Mouse (Mus musculus) myocyte (in vitro differentiated cells): Measurements from ENCODE around the gene Hoxa3. TPM values are rescaled to one million over a fixed set of nuclear protein-coding genes. Genes with fewer than 3 reads are reported as not detected.

Experiments
- H3K27me3 ChIP-seq: one replicate; pipeline ENCODE4 v1.6.1; 2011; ENCODE audit not compliant: control insufficient read depth, insufficient read depth, insufficient read length
- H3K36me3 ChIP-seq: one replicate; pipeline ENCODE4 v1.6.1; 2011; ENCODE audit not compliant: control insufficient read depth, insufficient read depth
- H3K4me2 ChIP-seq: one replicate; pipeline ENCODE4 v1.6.1; 2011; ENCODE audit warnings: low read depth, control low read depth
- H3K4me3 ChIP-seq: one replicate; pipeline ENCODE4 v1.5.1; 2011; ENCODE audit warnings: mild to moderate bottlenecking, control low read depth, moderate library complexity
- H3K79me2 ChIP-seq: one replicate; pipeline ENCODE4 v1.6.1; 2011; ENCODE audit not compliant: control insufficient read depth, insufficient read depth
- H3ac ChIP-seq: one replicate; pipeline ENCODE4 v1.6.1; 2011; ENCODE audit not compliant: control insufficient read depth, insufficient read length
- CEBPB ChIP-seq: IDR thresholded peaks from 2 replicates; pipeline ENCODE4 v1.6.1; 2011; ENCODE audit warnings: mild to moderate bottlenecking, moderate library complexity; ENCODE audit not compliant: poor library complexity, insufficient read depth, severe bottlenecking
- E2F4 ChIP-seq: IDR thresholded peaks from one replicate; pipeline ENCODE4 v1.6.1; 2011; ENCODE audit warnings: mild to moderate bottlenecking, control low read depth, moderate library complexity; ENCODE audit not compliant: insufficient read depth
- MAX ChIP-seq: IDR thresholded peaks from one replicate; pipeline ENCODE4 v1.6.1; 2011; ENCODE audit warnings: low read depth, mild to moderate bottlenecking, control low read depth
- MYOD1 ChIP-seq, 3 experiments: IDR thresholded peaks; one replicate each; pipeline ENCODE4 v1.6.1; 2011; ENCODE audit warnings: control low read depth in 2 of 3, low read depth in 2 of 3, mild to moderate bottlenecking in 2 of 3, moderate library complexity in 1 of 3; ENCODE audit not compliant: insufficient read length in 2 of 3, control insufficient read depth in 1 of 3
- MYOG ChIP-seq, 3 experiments: IDR thresholded peaks; one replicate each; pipeline ENCODE4 v1.6.1; 2011; ENCODE audit warnings: control low read depth in 2 of 3, low read depth in 2 of 3, mild to moderate bottlenecking in 2 of 3; ENCODE audit not compliant: insufficient read length in 2 of 3, control insufficient read depth in 1 of 3, insufficient read depth in 1 of 3
- POLR2A ChIP-seq: IDR thresholded peaks from one replicate; pipeline ENCODE4 v1.6.1; 2011; ENCODE audit warnings: low read depth, mild to moderate bottlenecking, control low read depth, moderate library complexity; ENCODE audit not compliant: insufficient read length
- POLR2AphosphoS2 ChIP-seq: IDR thresholded peaks from one replicate; pipeline ENCODE4 v1.6.1; 2011; ENCODE audit warnings: low read depth, control low read depth; ENCODE audit not compliant: insufficient read length
- REST ChIP-seq: IDR thresholded peaks from one replicate; pipeline ENCODE4 v1.6.1; 2011; ENCODE audit warnings: mild to moderate bottlenecking, control low read depth, moderate library complexity; ENCODE audit not compliant: insufficient read depth, insufficient read length
- SRF ChIP-seq: IDR thresholded peaks from one replicate; pipeline ENCODE4 v1.6.1; 2011; ENCODE audit warnings: low read depth; ENCODE audit not compliant: control insufficient read depth, insufficient read length
- TCF12 ChIP-seq: IDR thresholded peaks from one replicate; pipeline ENCODE4 v1.6.1; 2011; ENCODE audit warnings: mild to moderate bottlenecking, control low read depth; ENCODE audit not compliant: poor library complexity, insufficient read depth, severe bottlenecking
- TCF3 ChIP-seq: IDR thresholded peaks from one replicate; pipeline ENCODE4 v1.6.1; 2011; ENCODE audit warnings: low read depth, control low read depth; ENCODE audit not compliant: insufficient read length
- USF1 ChIP-seq: IDR thresholded peaks from one replicate; pipeline ENCODE4 v1.6.1; 2011; ENCODE audit warnings: low read depth, mild to moderate bottlenecking, control low read depth, moderate library complexity
- polyA plus RNA-seq: library from polyadenylated mRNA; unstranded; fragments of >200 nt; fragmentation: generic; extraction: Trizol; gene quantifications from one replicate; pipeline ENCODE4 v1.2.1, GENCODE M21; 2012; ENCODE audit warnings: missing spikeins

Hoxa3 gene
- polyA plus RNA-seq, 1 experiment = 1.0 TPM

DNA sequence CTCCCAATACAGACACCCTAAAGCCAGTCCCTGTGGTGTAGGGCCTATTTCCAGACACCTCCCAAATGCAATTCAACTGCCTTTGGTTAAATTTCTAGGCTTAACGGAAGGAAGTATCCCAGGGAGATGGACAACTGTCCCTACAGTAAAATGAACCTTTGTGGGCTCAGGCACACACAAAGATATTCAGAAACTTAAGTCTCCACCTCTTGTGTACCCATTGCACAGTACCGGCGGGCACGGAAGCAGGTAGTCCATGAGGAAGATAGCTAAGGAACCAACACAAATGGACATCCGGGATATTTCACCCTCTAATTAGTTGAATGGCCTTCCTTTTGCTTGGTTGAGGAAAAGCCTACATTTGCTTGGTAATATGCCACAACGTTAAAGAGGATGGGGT, 36.7 kb downstream of the Hoxa3 start:
- Histone ChIP-seq H3K4me3 (no peak overlapping the region), H3K4me2 (no peak overlapping the region), H3K27me3 (no peaks in the 10 kb centered on the region), H3K36me3 (no peaks in the 10 kb centered on the region), H3ac (no peak overlapping the region), H3K79me2 (no peaks in the 10 kb centered on the region)
- TF ChIP-seq SRF = no peak
- no peak for TF ChIP-seq E2F4
- no peak for TF ChIP-seq REST
- no peak for TF ChIP-seq POLR2AphosphoS2

DNA sequence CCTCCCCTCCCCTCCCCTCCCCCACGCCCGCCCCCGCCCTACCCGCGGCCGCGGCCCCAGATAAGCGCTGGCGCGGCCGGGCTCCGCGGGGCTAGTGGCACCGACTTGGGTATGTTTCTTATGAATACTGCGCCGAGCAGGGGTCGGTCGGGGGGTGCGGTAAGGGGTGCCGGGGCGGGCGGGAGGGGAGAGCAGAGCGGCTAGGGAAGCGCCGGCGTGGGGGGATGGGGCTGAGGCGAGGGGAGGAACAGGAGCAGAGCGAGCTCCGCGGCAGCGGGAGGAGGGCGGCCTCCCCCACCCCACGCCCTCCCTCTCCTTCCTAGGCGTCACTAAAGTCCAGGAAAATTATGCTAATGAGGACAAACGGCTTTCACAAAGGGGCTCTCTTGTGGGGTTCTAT, 37.3 kb downstream of the Hoxa3 start:
- H3K4me2 ChIP-seq = no peak overlapping the region
- H3K79me2 ChIP-seq = no peaks in the 10 kb centered on the region
- H3ac ChIP-seq = no peak overlapping the region
- no peak overlapping the region for H3K4me3 ChIP-seq
- TF ChIP-seq USF1 = no peak
- TF ChIP-seq POLR2AphosphoS2 = no peak
- TF ChIP-seq TCF3 = no peak
- no peak for TF ChIP-seq MYOD1 (IDR thresholded peaks at IDR 0.05; ENCODE audit: control insufficient read depth in 1 of 3, insufficient read length in 2 of 3, low read depth in 2 of 3)
- no peak for TF ChIP-seq POLR2A
- no peak for TF ChIP-seq E2F4
- TF ChIP-seq CEBPB = no peak
- TF ChIP-seq SRF = no peak
- no peak for TF ChIP-seq MYOG (IDR thresholded peaks at IDR 0.05; ENCODE audit: control insufficient read depth in 1 of 3, insufficient read depth in 1 of 3, insufficient read length in 2 of 3, low read depth in 2 of 3)
- no peak for TF ChIP-seq TCF12
- TF ChIP-seq REST = no peak
- H3K27me3 ChIP-seq = no peaks in the 10 kb centered on the region
- no peaks in the 10 kb centered on the region for H3K36me3 ChIP-seq

DNA sequence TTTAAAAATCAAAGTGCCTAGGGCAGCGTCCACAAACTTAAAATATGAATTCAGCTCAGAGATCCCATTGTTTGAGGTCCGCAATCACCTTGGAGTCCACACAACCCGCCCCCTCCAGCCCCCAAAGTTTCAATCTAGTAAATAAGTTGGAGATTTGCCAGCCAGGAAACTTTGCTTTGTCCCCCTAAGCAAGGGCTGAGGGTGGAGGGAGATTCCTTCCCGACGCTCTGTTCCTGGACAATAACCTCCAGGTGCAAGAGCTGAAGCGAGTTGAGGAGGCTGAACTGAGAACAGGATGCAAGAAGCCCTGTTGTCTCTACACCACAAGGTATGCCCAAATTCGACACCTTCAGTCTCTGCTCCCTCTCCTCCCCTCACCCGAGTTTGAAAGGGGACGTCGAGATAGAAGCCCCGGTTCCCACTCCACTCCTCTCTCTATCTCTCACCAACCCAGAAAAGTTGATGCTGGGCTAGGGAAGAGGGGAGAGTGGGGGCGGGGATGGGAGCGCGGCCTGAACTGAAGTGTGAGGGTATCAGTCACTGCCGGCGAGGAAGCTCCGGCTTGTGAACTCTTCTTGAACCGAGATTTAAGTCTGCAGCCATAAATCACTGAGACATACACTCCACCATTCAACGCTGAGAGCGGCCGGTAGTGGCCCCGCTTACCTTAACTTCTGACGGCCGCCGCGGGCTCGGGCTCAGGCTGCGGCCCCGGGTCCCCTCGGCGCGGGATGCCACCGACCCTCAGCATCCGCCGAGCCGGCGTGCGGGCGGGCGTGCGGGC, 38.0 kb downstream of the Hoxa3 start:
- H3K27me3 ChIP-seq = no peaks in the 10 kb centered on the region
- no peak overlapping the region for H3K4me3 ChIP-seq
- no peak overlapping the region for H3K4me2 ChIP-seq
- H3K79me2 ChIP-seq = no peaks in the 10 kb centered on the region
- no peaks in the 10 kb centered on the region for H3K36me3 ChIP-seq
- TF ChIP-seq TCF3 (no peak), TCF12 (no peak), USF1 (no peak), SRF (no peak), CEBPB (no peak)
- H3ac ChIP-seq = no peak overlapping the region

DNA sequence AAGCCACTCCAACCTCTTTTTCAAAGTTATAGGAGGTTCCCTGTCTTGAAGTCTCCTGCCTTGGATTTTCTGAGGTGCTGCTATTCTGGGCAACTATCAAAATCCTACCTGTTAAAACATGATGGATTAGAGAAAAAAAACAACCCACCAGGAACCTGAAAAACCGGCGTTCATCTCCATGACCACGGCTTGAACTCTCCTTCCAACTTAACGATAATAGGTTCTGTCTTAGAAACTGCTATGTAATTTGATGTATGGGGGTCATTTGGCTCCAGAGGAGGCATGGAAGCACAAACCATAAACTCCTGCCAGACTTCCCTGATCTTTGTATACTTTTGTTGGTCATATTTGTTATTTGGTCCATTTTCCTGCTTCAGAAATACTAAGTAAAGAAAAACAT, 39.5 kb downstream of the Hoxa3 start:
- Histone ChIP-seq H3K36me3 (no peaks in the 10 kb centered on the region), H3K79me2 (no peaks in the 10 kb centered on the region), H3K4me2 (no peak overlapping the region), H3K4me3 (no peak overlapping the region), H3K27me3 (no peaks in the 10 kb centered on the region), H3ac (no peak overlapping the region)
- TF ChIP-seq MYOG (IDR thresholded peaks at IDR 0.05; ENCODE audit: control insufficient read depth in 1 of 3, insufficient read depth in 1 of 3, insufficient read length in 2 of 3, low read depth in 2 of 3) (no peak), REST (no peak), TCF3 (no peak), E2F4 (no peak), POLR2A (no peak), TCF12 (no peak), POLR2AphosphoS2 (no peak), MYOD1 (IDR thresholded peaks at IDR 0.05; ENCODE audit: control insufficient read depth in 1 of 3, insufficient read length in 2 of 3, low read depth in 2 of 3) (no peak), USF1 (no peak), MAX (no peak), CEBPB (no peak), SRF (no peak)

DNA sequence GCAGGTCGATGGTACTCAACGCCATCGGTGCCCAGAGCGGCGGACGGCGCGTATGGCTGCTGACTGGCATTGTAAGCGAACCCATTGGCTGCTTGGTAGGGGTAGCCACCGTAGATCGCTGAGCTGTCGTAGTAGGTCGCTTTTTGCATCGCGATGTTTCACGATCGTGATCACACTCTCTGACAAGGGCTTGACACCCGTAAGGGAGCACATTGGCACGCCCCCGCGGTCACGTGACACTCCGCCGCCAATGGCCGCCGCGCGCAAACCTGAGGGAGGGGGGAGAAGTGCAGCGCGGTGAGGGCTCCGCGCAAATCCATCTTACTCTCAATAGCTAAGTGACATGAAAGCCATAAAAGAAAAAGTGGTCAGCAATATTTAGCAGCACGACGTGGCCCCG, 40.6 kb downstream of the Hoxa3 start:
- Histone ChIP-seq H3K4me2 (no peak overlapping the region), H3K27me3 (no peaks in the 10 kb centered on the region), H3K36me3 (no peaks in the 10 kb centered on the region), H3K79me2 (no peaks in the 10 kb centered on the region), H3K4me3 (no peak overlapping the region), H3ac (no peak overlapping the region)
- TF ChIP-seq REST (no peak), MYOG (IDR thresholded peaks at IDR 0.05; ENCODE audit: control insufficient read depth in 1 of 3, insufficient read depth in 1 of 3, insufficient read length in 2 of 3, low read depth in 2 of 3) (no peak), POLR2AphosphoS2 (no peak), MAX (no peak)
